Mouse (Mus musculus) gastrocnemius, adult 2 months (tissue): Measurements from ENCODE around the gene Rad52. TPM values are rescaled to one million over a fixed set of nuclear protein-coding genes. Genes with fewer than 3 reads are reported as not detected.

Source experiments
- DNase-seq: peaks from one replicate; pipeline ENCODE4 v3.0.0; 2022
- H3K27ac ChIP-seq: fragments of 200-600 bp; 2 replicates; pipeline ENCODE4 v1.8.1; 2022; ENCODE audit warnings: mild to moderate bottlenecking
- H3K4me3 ChIP-seq: fragments of 200-600 bp; 2 replicates; pipeline ENCODE4 v1.8.1; 2022; ENCODE audit warnings: mild to moderate bottlenecking, moderate library complexity
- CTCF ChIP-seq: fragments of 200-600 bp; IDR thresholded peaks from 2 replicates; pipeline ENCODE4 v1.8.1; 2022; ENCODE audit warnings: antibody characterized with exemption, mild to moderate bottlenecking, moderate library complexity
- intact Hi-C: fragments of 180-260 bp; cut with DNase I; formaldehyde crosslinking; loops from one replicate; pipeline ENCODE4 v1.15.1; 2025
- long read RNA-seq, 2 experiments: library from polyadenylated mRNA; stranded (forward); transcript quantifications; one replicate each; pipeline ENCODE4 v2.0.0; 2021
- total RNA-seq, 2 experiments: library from RNA; stranded (reverse); gene quantifications; 2 replicates each; pipeline ENCODE4 v1.2.3; 2021

Gene Rad52
- 10 to 100 TPM; 15.1 to 18.2 TPM for total RNA-seq
- long read RNA-seq, experiment 1, partial matches to known transcripts: 1 of 11 reads
- long read RNA-seq, experiment 1, other reads (novel, unspliced or antisense): 6 of 11 reads
- long read RNA-seq, experiment 2, partial matches to known transcripts: 1 of 16 reads
- long read RNA-seq, experiment 2, other reads (novel, unspliced or antisense): 14 of 16 reads

DNA sequence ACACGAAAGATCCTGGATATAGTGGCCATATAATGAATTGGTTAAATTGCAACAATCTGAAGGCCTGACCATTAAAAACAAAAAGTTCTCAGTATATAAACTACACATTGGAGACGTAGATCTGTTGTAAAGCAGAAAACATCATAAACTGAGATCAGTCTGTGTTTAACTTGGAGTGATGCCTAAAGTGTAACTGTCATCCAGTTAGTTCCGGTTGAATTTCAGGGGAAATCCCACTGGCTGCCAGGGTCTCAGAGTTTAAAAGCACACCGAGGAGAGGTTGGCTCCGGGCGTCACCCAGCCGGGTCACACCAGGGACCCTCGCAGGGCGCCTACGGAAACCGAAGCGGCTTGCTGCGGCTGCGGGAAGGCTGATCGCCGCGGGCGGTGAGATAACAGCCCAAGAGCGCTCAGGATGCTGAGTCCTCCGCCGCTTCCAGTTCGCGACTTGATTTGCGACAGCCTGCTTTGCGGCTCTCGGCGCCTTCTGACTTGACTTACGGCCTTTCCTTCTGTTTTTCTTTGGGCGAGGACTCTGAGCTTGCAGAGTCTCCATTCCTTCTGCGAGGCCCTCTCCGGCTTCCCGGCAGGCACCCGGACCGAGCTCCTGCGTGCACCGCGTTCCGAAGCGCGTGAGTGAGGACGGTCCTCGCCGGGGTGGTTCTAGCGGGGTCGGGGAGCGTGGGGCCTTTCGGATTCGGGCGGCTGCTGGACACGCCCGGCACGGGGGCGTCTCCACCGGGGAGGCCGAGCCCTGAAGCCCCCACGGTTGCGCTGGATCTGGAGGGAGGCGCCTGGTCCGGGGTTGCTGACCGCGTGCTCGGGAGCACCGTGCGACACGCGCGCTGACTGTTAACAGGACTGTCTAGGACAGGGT is at the start of gene Rad52:
Rad52 (plus strand) TSS at position 495 of the 877 bp plus-strand sequence.
- intact Hi-C loops: loop anchor here (1.0 to 5.0 kb wide), 2 partner anchors 54 to 110 kb away; partner anchors contain the start of gene Erc1
- DNase-seq: peak; percentile 89
- no peak for TF ChIP-seq CTCF
- Histone ChIP-seq H3K27ac (peak within 1 kb of the TSS; percentile 98), H3K4me3 (peak within 1 kb of the TSS; percentile 97)

DNA sequence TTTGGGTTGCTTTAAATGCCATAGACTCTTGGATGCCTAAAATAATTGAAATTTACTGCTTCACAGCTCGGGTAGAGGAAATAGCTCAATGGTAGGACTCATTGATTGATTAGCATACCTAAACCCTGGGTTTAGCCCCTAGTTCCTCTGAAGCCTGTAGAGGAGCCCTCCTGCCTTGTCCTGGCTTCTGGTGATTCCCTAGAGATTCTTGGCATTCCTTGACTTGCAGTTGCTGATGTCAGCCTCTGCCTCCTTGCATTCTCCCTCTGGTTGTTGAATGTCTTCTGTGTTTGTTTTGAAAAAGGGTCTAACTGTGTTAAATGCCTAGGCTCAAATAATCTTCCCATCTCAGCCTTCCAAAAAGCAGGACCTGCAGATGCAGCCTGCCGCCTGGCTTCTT is 48.3 kb upstream of the Rad52 start:
- no peak overlapping the region for H3K4me3 ChIP-seq
- no peak overlapping the region for H3K27ac ChIP-seq
- no peak for TF ChIP-seq CTCF
- intact Hi-C loops: no loop called here
- DNase-seq: no peak

DNA sequence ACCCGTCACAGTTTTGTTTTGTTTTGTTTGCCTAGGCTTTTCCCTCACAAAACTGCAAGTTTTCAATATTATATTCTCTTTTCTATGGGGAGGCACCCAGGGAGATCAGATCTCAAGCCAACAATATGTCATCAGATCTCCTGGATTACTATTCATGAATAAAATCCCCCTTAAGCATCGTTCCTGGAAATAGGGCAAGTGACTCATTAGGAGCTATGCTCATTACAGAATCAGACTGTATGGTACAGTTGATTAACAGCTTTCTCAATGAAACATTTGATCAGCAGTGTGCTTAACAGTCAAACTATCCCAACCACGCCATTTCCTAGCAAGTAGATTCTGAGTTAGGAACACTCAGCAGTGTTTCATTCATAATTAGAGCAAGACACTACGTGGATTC is 47.0 kb upstream of the Rad52 start:
- intact Hi-C loops: no loop called here
- H3K4me3 ChIP-seq: no peak overlapping the region
- no peak for DNase-seq
- H3K27ac ChIP-seq: no peak overlapping the region
- no peak for TF ChIP-seq CTCF

DNA sequence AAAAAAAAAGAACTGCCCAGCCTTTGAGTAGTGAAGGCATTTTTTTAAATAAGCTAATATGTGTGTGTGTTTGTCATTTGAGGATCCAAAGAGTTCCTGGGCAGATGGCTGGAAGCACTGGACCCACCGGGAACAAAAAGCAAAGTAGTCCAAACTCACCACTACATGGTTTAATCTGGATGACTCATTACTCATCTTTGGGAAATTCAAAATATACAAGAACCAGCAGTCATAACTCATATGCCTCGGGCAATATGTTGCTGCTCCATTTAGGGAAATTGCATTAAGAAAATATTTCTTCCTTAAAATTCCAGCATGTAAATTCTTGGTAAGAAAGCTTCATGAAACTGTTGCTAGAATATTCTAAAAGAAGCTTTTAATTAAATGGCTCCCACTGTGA is 42.3 kb upstream of the Rad52 start:
- DNase-seq: no peak
- H3K4me3 ChIP-seq: no peak overlapping the region
- H3K27ac ChIP-seq: no peak overlapping the region
- TF ChIP-seq CTCF: no peak
- intact Hi-C loops: no loop called here

DNA sequence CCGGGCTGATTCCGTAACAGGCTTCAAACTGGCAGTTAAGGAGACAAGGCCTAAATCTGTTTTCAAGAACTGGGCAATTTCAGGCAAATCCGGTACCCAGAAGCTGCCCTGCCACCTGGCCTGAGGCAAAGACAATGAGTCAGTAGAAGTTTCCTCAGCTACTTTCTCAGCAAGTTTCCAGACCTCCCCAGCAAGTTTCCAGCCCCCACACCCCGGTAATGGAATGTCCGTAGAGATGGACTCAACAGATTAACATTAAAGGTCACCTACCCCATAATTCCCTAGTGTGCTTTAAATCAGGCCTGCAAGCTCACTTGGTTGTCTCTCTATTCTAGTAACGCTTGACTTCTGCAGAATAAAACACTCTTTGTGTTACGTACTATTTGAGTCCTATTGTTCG is 41.0 kb upstream of the Rad52 start:
- no peak for TF ChIP-seq CTCF
- no peak for DNase-seq
- H3K4me3 ChIP-seq: no peak overlapping the region
- intact Hi-C loops: no loop called here
- H3K27ac ChIP-seq: no peak overlapping the region

DNA sequence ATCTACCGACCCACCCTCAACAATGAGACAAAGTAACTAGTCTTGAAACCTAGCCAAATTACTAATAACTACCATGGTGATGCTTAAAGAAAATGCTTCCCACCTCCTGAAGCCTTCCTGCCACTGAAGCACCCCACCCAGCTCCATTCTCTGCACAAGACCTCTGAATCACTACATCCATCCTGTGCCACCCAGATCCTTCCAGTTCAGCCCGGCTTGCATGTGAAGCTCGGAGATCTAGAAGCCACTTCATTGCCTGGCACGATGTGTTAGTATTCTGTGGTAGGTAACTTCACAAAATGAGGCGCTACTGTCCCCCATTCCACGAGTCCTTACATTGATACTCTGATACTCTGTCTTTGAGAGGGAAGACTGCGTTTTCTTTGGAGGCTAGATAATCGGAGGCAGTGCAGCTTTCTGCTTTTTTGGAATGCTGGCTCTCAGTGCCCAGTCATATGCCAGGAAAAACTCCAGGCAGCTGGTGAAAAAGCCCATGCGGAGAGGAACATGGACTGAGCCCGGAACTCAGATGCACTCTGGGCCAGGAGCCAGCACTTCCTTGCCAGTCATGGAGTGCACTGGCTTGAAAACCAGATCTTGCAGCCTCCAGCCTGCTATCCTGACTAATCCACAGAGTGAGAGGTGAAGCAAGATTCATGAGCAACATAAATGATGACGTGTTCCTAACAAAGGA is 38.0 kb upstream of the Rad52 start:
- no peak for TF ChIP-seq CTCF
- intact Hi-C loops: no loop called here
- peak; percentile 86 for DNase-seq
- Histone ChIP-seq H3K4me3 (peak overlapping the region; percentile 56), H3K27ac (peak overlapping the region; percentile 56; the same call in 1 of the 2 replicates)

DNA sequence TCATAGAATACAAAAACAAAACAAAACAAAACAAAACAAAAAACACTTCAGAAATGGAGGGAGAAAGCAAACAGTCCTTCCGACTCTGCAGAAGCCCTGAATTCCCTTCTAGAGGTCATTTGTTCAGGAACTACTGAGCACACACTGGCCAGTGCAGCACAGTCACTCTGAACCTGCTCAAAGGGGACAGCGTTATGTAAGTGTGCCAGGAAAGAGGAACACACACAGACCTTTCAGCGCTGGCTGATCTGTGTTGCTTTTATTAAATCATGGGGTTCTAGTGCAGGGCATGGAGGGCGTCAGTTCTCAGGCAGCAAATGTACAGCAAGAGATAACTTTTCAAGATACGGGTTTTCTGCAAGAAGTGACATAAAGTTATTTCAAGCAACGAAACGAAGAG is 19.3 kb upstream of the Rad52 start:
- no peak for TF ChIP-seq CTCF
- intact Hi-C loops: no loop called here
- DNase-seq: no peak
- H3K27ac ChIP-seq: no peak overlapping the region
- no peak overlapping the region for H3K4me3 ChIP-seq

DNA sequence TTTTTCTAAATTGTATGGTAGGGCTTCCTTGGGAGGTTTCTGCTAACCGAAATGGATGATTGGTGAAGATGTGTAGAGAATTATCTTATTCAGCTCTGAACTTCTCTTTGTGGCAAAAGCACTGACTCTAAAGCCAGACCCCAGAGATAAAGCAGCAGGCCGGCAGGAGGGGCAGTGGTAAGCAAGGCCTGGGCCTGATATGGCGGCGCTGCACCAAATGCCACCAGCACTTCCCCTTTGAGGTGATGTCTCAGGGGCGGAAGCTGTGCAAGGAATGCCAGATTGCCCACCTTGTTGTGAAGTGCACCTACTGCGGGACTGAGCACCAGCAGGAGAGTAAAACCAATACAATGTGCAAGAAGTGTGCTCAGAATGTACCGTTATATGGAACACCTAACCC is 9.8 kb upstream of the Rad52 start:
- no peak overlapping the region for H3K4me3 ChIP-seq
- intact Hi-C loops: no loop called here
- no peak for TF ChIP-seq CTCF
- H3K27ac ChIP-seq: no peak overlapping the region
- no peak for DNase-seq

DNA sequence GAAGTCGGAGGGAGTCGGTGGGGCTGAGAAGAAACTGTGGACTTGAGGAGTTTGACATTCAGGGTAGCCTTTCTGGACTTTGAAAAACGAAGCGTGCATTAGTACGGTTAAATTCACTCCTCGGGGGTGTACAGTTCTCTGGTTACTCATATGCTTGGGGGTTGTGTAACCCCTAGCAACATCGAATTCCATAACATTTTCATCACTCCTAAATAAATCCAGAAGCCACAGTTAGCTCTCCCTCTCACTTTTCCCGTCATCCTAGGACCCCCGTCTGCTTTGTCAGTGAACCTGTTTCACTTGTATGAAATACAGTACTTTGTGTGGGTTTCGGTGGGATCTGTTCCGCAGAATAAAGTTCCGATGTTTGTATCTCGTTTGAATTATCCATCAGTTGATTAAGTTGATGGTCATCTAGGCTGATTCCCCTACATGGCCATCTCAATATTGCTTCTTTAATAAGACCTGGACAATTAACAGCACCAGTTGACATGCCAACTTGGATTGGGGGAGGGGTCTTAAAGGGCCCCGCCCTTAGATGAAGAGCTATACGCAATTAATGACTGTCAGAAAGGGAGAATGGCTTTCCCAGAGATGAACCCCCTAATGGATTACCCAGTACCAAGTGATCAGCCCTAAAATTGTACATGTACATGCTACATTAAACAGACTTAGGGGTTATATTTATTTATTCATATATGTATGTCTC is 737 bp downstream of the Rad52 start:
- Histone ChIP-seq H3K4me3 (peak overlapping the region; percentile 97), H3K27ac (peak overlapping the region; percentile 98)
- no peak for TF ChIP-seq CTCF
- no peak for DNase-seq
- intact Hi-C loops: loop anchor here (5.0 kb wide), 1 partner anchor 111 kb away; no protein-coding TSS in a partner anchor

DNA sequence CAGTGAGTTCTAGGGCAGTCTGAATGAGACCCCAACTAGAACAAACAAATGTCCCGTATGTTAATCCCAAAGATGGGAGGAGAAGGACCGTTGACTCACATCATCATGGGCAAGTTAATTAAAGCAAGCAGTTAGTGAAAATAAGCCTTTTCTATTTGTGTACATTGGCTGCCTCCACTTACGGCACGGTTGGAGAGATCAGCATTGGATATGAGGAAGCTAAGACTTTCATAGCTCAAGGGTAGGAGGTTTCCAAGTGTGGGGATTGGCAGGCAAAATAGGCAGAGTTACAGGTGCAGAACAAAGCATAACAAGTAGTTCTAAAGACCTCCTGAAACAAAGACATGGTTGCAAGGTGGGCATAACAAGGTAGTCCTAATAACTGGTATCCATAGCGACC is 3.0 kb downstream of the Rad52 start:
- DNase-seq: no peak
- Histone ChIP-seq H3K27ac (peak overlapping the region; percentile 28; the same call in 1 of the 2 replicates), H3K4me3 (peak overlapping the region; percentile 3; the same call in 1 of the 2 replicates)
- TF ChIP-seq CTCF: no peak
- intact Hi-C loops: no loop called here

DNA sequence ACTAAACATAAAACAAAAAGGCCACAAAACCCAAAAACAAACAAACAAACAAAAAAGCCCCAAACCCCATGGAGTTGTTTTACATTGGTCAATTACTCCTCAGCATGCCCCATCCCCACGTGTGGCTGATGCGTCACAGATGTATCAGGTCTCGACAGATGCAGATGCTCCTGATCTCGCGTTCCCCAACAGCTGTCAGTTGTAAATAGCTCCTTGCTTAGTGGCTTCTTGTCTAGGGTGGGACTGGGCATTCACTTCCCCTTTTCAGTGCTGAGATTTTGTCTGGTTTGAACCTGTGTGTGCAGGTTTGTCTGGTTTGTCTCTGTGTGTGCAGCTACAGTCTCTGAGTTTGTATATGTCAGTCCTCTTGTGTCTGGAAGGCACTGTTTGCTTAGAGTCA is 9.5 kb downstream of the Rad52 start:
- no peak overlapping the region for H3K4me3 ChIP-seq
- intact Hi-C loops: no loop called here
- no peak overlapping the region for H3K27ac ChIP-seq
- peak; percentile 40 for DNase-seq
- no peak for TF ChIP-seq CTCF

DNA sequence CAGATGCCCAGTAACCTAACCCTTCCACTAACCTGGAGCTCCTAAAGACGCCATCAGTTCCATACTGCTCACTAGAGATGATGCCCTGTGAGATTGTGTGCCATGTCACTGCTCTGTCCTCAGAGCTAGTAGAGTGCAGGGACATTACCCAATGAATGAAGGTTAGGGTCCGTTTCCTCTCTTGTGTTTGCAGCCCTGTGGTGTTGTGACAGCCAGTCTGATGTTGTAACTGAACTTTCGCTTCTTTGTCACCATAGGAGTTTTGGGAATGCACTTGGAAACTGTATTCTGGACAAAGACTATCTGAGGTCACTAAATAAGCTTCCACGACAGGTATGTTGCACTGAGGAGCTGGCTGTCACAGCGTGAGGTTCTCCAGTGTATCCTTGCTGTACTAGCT is 13.2 kb downstream of the Rad52 start:
- Histone ChIP-seq H3K4me3 (no peak overlapping the region; the same call in 1 of the 2 replicates), H3K27ac (peak overlapping the region; percentile 82)
- no peak for TF ChIP-seq CTCF
- intact Hi-C loops: no loop called here
- DNase-seq: no peak
